Mouse (Mus musculus) monocyte, adult 5-6 weeks (primary cell): Measurements from ENCODE around the gene Dse. TPM values are rescaled to one million over a fixed set of nuclear protein-coding genes. Genes with fewer than 3 reads are reported as not detected.

Source experiments
- ATAC-seq: fragments of 153-309, 156-312 bp; replicated peaks from 2 replicates; pipeline ENCODE4 v1.8.0; 2017; ENCODE audit warnings: mild to moderate bottlenecking; ENCODE audit not compliant: low TSS enrichment, insufficient number of reproducible peaks, severe bottlenecking, poor library complexity, low FRiP score
- total RNA-seq: library from RNA; stranded (forward); fragments of 200-1000, 200-491, 200-594 nt; gene quantifications from 3 replicates; pipeline ENCODE4 v1.2.3, GENCODE M21; 2017

The Dse gene
- total RNA-seq, 1 experiment from 2014 or later = 55.4 TPM

- no peak for ATAC-seq
These were observed 51.5 kb downstream of the Dse start for GRCm38 (mm10) chr10:34155796-34156554.

- 0 out of 2 replicates have a peak, but pooled peaks have one; percentile 40 for ATAC-seq
These were observed 55.7 kb downstream of the Dse start for GRCm38 (mm10) chr10:34151827-34152226.

GRCm38 (mm10) chr10:34150454-34150853 is 57.1 kb downstream of the Dse start:
- ATAC-seq = no peak

GRCm38 (mm10) chr10:34149772-34150171 is 57.7 kb downstream of the Dse start:
- ATAC-seq = no peak

GRCm38 (mm10) chr10:34141693-34142092 is 65.8 kb downstream of the Dse start:
- no peak for ATAC-seq

GRCm38 (mm10) chr10:34139768-34140167 is 67.7 kb downstream of the Dse start:
- peak; percentile 40; the same call in 1 of the 2 replicates for ATAC-seq

GRCm38 (mm10) chr10:34138027-34138426 is 69.5 kb downstream of the Dse start:
- ATAC-seq = peak; percentile 68; the same call in 1 of the 2 replicates

GRCm38 (mm10) chr10:34136432-34136831 is 71.1 kb downstream of the Dse start:
- ATAC-seq = no peak

- peak; percentile 92 for ATAC-seq
These were observed 76.2 kb downstream of the Dse start for GRCm38 (mm10) chr10:34131356-34131755.

- no peak for ATAC-seq
These were observed 79.1 kb downstream of the Dse start for GRCm38 (mm10) chr10:34128391-34128790.

GRCm38 (mm10) chr10:34127392-34128378 is 79.8 kb downstream of the Dse start, which contains the start of gene Calhm6:
Calhm6 (minus strand) TSS chr10:34127984.
- ATAC-seq = 0 out of 2 replicates have a peak, but pooled peaks have one; percentile 11

GRCm38 (mm10) chr10:34118421-34118820 is 89.1 kb downstream of the Dse start:
- no peak for ATAC-seq

GRCm38 (mm10) chr10:34117770-34118169 is 89.7 kb downstream of the Dse start:
- no peak for ATAC-seq

- no peak for ATAC-seq
These were observed 90.4 kb downstream of the Dse start for GRCm38 (mm10) chr10:34117131-34117530.

GRCm38 (mm10) chr10:34111964-34112738 is 95.4 kb downstream of the Dse start:
- no peak for ATAC-seq

- no peak for ATAC-seq
These were observed 96.6 kb downstream of the Dse start for GRCm38 (mm10) chr10:34110863-34111465.
